Mouse (Mus musculus): Measurements from ENCODE around the gene C2cd3. TPM values are rescaled to one million over a fixed set of nuclear protein-coding genes. Genes with fewer than 3 reads are reported as not detected.

The C2cd3 gene
- polyA plus RNA-seq, 1 experiment = 39.7 TPM

DNA sequence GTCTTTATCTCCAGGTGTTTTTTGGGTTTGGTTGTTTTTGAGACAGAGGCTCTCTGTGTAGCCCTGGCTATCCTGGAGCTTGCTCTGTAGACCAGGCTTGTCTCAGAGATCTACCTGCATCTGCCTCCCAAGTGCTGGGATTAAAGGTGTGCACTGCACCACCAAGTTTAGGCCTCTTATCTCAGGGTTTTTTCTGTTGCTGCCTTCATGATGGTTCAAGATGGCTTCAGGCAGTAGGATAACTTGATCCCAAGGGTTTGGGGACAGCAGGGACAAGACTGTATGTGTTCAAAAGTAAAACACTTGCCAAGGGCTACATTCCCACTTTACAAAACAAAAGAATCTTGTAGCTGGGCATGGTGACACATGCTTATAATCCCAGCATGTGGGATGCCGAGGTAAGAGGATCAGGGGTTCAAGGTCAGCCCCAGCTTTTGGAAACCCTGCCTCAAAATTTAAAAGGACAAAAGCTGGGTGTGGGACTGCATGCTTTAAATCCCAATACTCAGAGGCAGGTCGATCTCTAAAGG, 129.9 kb downstream of the C2cd3 start:
- no peak overlapping the region for H3K27ac ChIP-seq (ENCODE audit: control insufficient read depth, insufficient read depth, low read depth, low read length)

DNA sequence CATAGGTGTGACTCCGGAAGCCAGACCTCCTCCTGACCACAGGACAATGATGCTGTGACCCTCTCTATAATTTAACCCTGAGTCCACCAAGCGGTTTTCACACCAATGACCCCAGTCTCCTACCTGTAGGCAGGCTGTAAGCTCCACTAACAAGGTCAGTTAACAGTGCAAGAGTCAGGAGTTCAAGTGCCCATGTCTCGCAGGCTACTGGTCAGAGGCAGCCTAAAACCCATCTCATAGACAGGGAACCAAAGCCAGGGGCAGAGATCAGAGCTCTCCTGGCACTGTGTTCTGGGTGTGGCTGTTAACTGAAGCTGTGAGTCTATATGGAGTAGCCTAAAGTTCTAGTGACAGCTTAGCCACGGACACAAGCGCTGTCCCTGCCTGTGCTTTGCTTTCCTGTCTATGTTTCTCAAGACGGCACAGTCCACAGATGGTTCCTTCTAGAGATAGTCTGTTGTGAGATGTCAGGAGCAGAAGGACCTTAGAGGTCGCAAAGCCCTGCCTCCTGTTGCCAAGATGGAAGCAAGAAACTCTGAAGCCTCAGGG, 130.4 kb downstream of the C2cd3 start:
- Histone ChIP-seq H3K4me3 (ENCODE audit: control insufficient read depth, low read depth, low read length) (no peak overlapping the region), H3K27me3 (ENCODE audit: control insufficient read depth, insufficient read depth, low read length) (no peaks in the 10 kb centered on the region), H3K27ac (ENCODE audit: control insufficient read depth, insufficient read depth, low read depth, low read length) (no peak overlapping the region), H3K4me1 (ENCODE audit: control insufficient read depth, insufficient read depth, low read length) (peaks cover 2% of the 10 kb centered on the region), H3K36me3 (ENCODE audit: control insufficient read depth, insufficient read depth, low read length) (no peaks in the 10 kb centered on the region)
- TF ChIP-seq POLR2A (IDR thresholded peaks at IDR 0.05; ENCODE audit: control insufficient read depth, low read depth, low read length) (no peak), CTCF (IDR thresholded peaks at IDR 0.05; ENCODE audit: control insufficient read depth, insufficient read depth, insufficient replicate concordance, low read depth, low read length) (no peak)

More for the DNA sequence above, 129.9 kb downstream of the C2cd3 start:
- Histone ChIP-seq H3K4me3 (ENCODE audit: control insufficient read depth, low read depth, low read length) (no peak overlapping the region), H3K27me3 (ENCODE audit: control insufficient read depth, insufficient read depth, low read length) (no peaks in the 10 kb centered on the region), H3K36me3 (ENCODE audit: control insufficient read depth, insufficient read depth, low read length) (no peaks in the 10 kb centered on the region), H3K4me1 (ENCODE audit: control insufficient read depth, insufficient read depth, low read length) (peaks cover 2% of the 10 kb centered on the region)
- TF ChIP-seq POLR2A (IDR thresholded peaks at IDR 0.05; ENCODE audit: control insufficient read depth, low read depth, low read length) (no peak), CTCF (IDR thresholded peaks at IDR 0.05; ENCODE audit: control insufficient read depth, insufficient read depth, insufficient replicate concordance, low read depth, low read length) (no peak)

DNA sequence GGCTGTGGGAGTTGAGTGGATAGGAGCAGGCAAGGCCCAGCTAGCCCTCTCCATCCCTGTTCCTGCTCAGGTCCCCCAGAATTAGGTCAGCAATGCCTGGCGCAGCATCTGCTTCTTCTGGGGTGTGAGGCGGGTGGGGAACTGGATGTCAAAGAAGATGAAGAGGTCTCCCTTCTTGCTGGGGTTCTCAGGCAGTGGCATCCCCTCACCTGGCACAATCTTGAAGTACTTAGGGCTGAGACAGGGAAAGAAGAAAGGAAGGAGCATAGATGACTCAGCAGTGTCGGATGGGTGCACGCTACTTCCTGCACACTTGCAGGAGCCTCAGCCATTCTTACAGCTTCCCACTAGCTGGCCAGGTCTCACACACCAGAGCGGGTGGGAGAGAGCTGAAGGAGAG, 131.0 kb downstream of the C2cd3 start:
- Histone ChIP-seq H3K36me3 (ENCODE audit: control insufficient read depth, insufficient read depth, low read length) (no peaks in the 10 kb centered on the region), H3K4me1 (ENCODE audit: control insufficient read depth, insufficient read depth, low read length) (peaks cover 2% of the 10 kb centered on the region), H3K27me3 (ENCODE audit: control insufficient read depth, insufficient read depth, low read length) (no peaks in the 10 kb centered on the region), H3K27ac (ENCODE audit: control insufficient read depth, insufficient read depth, low read depth, low read length) (no peak overlapping the region), H3K4me3 (ENCODE audit: control insufficient read depth, low read depth, low read length) (no peak overlapping the region)
- TF ChIP-seq CTCF (IDR thresholded peaks at IDR 0.05; ENCODE audit: control insufficient read depth, insufficient read depth, insufficient replicate concordance, low read depth, low read length) = no peak
- no peak for TF ChIP-seq POLR2A (IDR thresholded peaks at IDR 0.05; ENCODE audit: control insufficient read depth, low read depth, low read length)

DNA sequence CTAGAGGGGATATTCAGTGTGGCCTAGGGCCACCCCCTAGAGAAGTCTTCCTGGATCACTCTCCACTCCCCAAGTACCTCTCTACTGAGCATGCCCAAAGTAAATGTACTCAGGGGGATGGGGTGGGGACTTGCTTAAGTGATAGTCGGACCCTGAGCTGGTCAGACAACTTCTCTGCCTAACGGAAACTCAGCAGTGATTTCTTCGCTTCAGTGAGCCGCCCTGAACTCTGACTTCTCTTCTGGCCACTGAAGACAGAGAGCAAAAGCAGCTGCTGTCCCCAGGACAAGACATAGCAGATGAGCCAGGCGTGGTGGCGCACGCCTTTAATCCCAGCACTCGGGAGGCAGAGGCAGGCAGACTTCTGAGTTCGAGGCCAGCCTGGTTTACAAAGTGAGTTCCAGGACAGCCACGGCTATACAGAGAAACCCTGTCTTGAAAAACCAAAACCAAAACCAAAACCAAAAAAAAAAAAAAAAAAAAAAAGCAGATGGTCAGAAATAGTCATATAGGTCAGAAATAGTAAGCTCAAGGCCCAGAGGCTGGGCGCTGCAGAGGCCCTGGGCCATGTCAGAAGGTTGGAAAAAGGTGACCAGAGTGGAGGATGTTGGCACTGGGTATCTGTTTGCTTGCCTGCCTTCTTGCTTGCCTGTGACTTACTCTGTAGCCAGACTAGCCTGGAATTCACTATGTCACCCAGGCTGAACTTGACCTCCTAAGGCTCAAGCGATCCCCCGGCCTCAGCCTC, 132.9 kb downstream of the C2cd3 start:
- Histone ChIP-seq H3K27me3 (ENCODE audit: control insufficient read depth, insufficient read depth, low read length) (no peaks in the 10 kb centered on the region), H3K27ac (ENCODE audit: control insufficient read depth, insufficient read depth, low read depth, low read length) (no peak overlapping the region), H3K4me3 (ENCODE audit: control insufficient read depth, low read depth, low read length) (no peak overlapping the region), H3K36me3 (ENCODE audit: control insufficient read depth, insufficient read depth, low read length) (no peaks in the 10 kb centered on the region), H3K4me1 (ENCODE audit: control insufficient read depth, insufficient read depth, low read length) (peaks cover 2% of the 10 kb centered on the region)
- TF ChIP-seq CTCF (IDR thresholded peaks at IDR 0.05; ENCODE audit: control insufficient read depth, insufficient read depth, insufficient replicate concordance, low read depth, low read length) (no peak), POLR2A (IDR thresholded peaks at IDR 0.05; ENCODE audit: control insufficient read depth, low read depth, low read length) (no peak)

DNA sequence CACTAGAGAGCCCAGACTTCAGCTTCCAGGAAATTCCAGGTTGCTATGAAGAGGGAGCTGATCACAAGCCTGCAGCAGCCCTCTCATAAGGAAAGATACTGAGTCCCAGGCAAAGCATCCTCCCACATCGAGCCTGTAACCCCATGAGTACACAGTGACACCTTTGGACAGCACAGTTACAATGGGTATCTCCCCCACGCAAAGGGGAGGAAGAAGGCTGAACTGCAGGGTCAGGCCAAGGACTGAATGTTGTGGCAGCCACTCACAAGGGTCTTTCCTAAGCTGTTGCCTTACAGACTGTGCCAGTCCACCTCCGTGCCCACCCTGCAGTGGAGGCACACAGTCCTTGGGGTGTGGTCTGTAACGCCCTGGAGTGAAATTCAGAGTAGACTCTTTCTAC, 134.5 kb downstream of the C2cd3 start:
- Histone ChIP-seq H3K4me3 (ENCODE audit: control insufficient read depth, low read depth, low read length) (no peak overlapping the region), H3K36me3 (ENCODE audit: control insufficient read depth, insufficient read depth, low read length) (no peaks in the 10 kb centered on the region), H3K27me3 (ENCODE audit: control insufficient read depth, insufficient read depth, low read length) (no peaks in the 10 kb centered on the region), H3K27ac (ENCODE audit: control insufficient read depth, insufficient read depth, low read depth, low read length) (no peak overlapping the region), H3K4me1 (ENCODE audit: control insufficient read depth, insufficient read depth, low read length) (0 out of 2 replicates have a peak, but pooled peaks cover 2% of the 10 kb centered on the region)
- no peak for TF ChIP-seq POLR2A (IDR thresholded peaks at IDR 0.05; ENCODE audit: control insufficient read depth, low read depth, low read length)
- TF ChIP-seq CTCF (IDR thresholded peaks at IDR 0.05; ENCODE audit: control insufficient read depth, insufficient read depth, insufficient replicate concordance, low read depth, low read length) = no peak

DNA sequence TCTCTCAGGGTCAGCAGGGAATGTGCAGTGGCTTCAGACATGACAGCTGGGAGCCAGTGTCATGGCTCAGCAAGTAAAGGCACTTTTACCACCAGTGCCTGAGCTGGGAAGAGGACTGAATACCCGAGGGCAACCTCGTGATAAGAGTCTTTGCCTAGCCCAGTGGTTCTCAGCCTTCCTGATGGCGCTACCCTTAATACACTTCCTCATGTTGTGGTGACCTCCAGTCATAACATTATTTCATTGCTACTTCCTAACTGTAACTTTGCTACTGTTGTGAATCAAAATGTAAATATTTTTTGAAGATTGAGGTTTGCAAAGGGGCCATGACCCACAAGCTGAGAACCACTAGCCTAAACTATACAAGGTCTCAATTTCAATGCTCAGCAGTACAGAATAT, 136.6 kb downstream of the C2cd3 start:
- Histone ChIP-seq H3K4me1 (ENCODE audit: control insufficient read depth, insufficient read depth, low read length) (0 out of 2 replicates have a peak, but pooled peaks cover 2% of the 10 kb centered on the region), H3K4me3 (ENCODE audit: control insufficient read depth, low read depth, low read length) (no peak overlapping the region), H3K27me3 (ENCODE audit: control insufficient read depth, insufficient read depth, low read length) (no peaks in the 10 kb centered on the region), H3K36me3 (ENCODE audit: control insufficient read depth, insufficient read depth, low read length) (no peaks in the 10 kb centered on the region), H3K27ac (ENCODE audit: control insufficient read depth, insufficient read depth, low read depth, low read length) (no peak overlapping the region)
- TF ChIP-seq CTCF (IDR thresholded peaks at IDR 0.05; ENCODE audit: control insufficient read depth, insufficient read depth, insufficient replicate concordance, low read depth, low read length) (no peak), POLR2A (IDR thresholded peaks at IDR 0.05; ENCODE audit: control insufficient read depth, low read depth, low read length) (no peak)

DNA sequence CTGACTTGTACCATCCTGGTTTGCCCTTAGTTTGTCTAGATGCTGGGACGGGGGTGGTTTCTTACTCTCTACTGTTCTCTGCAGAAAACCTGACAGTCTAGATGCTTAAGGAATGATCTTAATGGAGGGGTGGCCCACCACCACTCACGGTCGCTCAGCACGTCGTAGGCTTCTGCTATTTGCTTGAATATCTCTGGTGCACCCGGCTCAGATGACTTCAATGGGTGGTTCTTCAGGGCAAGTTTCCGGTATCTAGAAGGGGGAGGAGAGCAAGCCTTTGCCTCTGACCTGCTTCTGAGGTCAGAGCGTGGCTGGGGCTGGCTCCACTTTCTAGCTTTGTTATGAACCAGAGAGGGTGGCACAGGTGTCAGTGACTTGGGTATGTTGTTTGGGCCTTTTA, 139.6 kb downstream of the C2cd3 start:
- Histone ChIP-seq H3K27me3 (ENCODE audit: control insufficient read depth, insufficient read depth, low read length) (no peaks in the 10 kb centered on the region), H3K4me3 (ENCODE audit: control insufficient read depth, low read depth, low read length) (peak overlapping the region; percentile 25), H3K27ac (ENCODE audit: control insufficient read depth, insufficient read depth, low read depth, low read length) (no peak overlapping the region), H3K36me3 (ENCODE audit: control insufficient read depth, insufficient read depth, low read length) (no peaks in the 10 kb centered on the region), H3K4me1 (ENCODE audit: control insufficient read depth, insufficient read depth, low read length) (peaks cover 5% of the 10 kb centered on the region)
- no peak for TF ChIP-seq CTCF (IDR thresholded peaks at IDR 0.05; ENCODE audit: control insufficient read depth, insufficient read depth, insufficient replicate concordance, low read depth, low read length)
